Mouse (Mus musculus) thymus, adult 2 months (tissue): ENCODE measurements at regions not wholly inside any gene's neighbourhood (a gene's known extent, or its start where the extent isn't known, plus 50 kb on each side); places are given as distances from the start of the nearest gene placed in this dataset.
"Not testable (repeated sequence)": the region's sequence is repeated elsewhere in the genome, so short reads cannot be mapped to it uniquely, and the experiment has no call there.

ENCODE experiments used
- DNase-seq: peaks from one replicate; pipeline ENCODE4 v3.0.0; 2021
- H3K27ac ChIP-seq: fragments of 200-500 bp; 2 replicates; pipeline ENCODE4 v1.5.1; 2012; ENCODE audit warnings: low read length, control low read depth; ENCODE audit not compliant: control insufficient read depth, insufficient read depth
- H3K27me3 ChIP-seq: fragments of 200-500 bp; 2 replicates; pipeline ENCODE4 v1.6.1; 2012; ENCODE audit warnings: mild to moderate bottlenecking, low read length, moderate library complexity, mixed read lengths; ENCODE audit not compliant: control insufficient read depth, insufficient read depth
- H3K36me3 ChIP-seq: fragments of 200-500 bp; 2 replicates; pipeline ENCODE4 v1.6.1; 2012; ENCODE audit warnings: mild to moderate bottlenecking, low read length, moderate library complexity; ENCODE audit not compliant: control insufficient read depth, insufficient read depth
- H3K4me1 ChIP-seq: fragments of 200-500 bp; replicated peaks from 2 replicates; pipeline ENCODE4 v1.6.1; 2012; ENCODE audit warnings: low read length; ENCODE audit not compliant: control insufficient read depth, insufficient read depth
- H3K4me3 ChIP-seq: fragments of 200-500 bp; 2 replicates; pipeline ENCODE4 v1.5.1; 2012; ENCODE audit warnings: mild to moderate bottlenecking, low read length, control low read depth, moderate library complexity; ENCODE audit not compliant: control insufficient read depth, insufficient read depth
- CTCF ChIP-seq: fragments of 200-500 bp; IDR thresholded peaks from 2 replicates; pipeline ENCODE4 v1.5.1; 2012; ENCODE audit warnings: mild to moderate bottlenecking, control low read depth, low read length, moderate library complexity, borderline replicate concordance; ENCODE audit not compliant: control insufficient read depth, poor library complexity, insufficient read depth; ENCODE audit errors: extremely low read depth
- POLR2A ChIP-seq: fragments of 200-500 bp; IDR thresholded peaks from 2 replicates; pipeline ENCODE4 v1.6.1; 2012; ENCODE audit warnings: mild to moderate bottlenecking, low read length, control low read depth, moderate library complexity; ENCODE audit not compliant: control insufficient read depth, poor library complexity, insufficient read depth; ENCODE audit errors: extremely low read depth
- WGBS: fragments of 180-500 bp; shearing (Covaris S2); methylation state at CpG from one replicate; pipeline ENCODE4 v1.1.7; 2018; 5-methylcytosine and 5-hydroxymethylcytosine counted together

DNA sequence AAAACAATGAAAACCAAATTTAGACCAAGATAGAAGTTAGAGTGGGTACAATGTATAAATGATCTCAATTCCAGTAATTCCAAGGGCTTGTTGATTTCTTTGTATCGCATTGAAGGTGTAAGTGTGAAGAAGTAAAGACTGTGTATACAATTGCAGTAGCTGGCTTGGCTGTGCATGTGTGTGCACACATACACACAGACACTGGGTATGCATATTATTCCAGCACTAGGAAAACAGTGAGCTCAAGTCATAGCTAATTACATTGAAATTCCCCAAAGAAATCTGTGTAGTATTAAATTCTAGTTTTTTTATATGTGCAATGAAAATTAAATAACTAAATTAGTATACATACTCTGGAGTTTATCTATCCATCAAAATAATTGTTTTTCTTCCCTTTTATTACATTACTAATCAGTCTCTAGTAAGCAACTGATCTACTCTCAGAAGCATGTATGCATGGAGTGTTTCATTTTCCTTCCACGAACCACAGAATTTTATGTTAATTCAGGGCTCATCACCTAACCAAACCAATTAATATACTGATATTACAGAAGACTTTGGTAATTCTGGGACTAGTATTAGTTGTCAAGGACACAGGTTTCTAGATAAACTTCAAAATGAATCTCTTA is 56.5 kb downstream of the Gm8797 start:
- H3K27me3 ChIP-seq = no peaks in the 10 kb centered on the region
- no peak overlapping the region for H3K4me3 ChIP-seq
- WGBS = 96% methylated on average over 2 of the region's 2 CpGs
- no peaks in the 10 kb centered on the region for H3K4me1 ChIP-seq
- no peak for TF ChIP-seq POLR2A
- DNase-seq = no peak
- no peaks in the 10 kb centered on the region for H3K36me3 ChIP-seq
- H3K27ac ChIP-seq = no peak overlapping the region

DNA sequence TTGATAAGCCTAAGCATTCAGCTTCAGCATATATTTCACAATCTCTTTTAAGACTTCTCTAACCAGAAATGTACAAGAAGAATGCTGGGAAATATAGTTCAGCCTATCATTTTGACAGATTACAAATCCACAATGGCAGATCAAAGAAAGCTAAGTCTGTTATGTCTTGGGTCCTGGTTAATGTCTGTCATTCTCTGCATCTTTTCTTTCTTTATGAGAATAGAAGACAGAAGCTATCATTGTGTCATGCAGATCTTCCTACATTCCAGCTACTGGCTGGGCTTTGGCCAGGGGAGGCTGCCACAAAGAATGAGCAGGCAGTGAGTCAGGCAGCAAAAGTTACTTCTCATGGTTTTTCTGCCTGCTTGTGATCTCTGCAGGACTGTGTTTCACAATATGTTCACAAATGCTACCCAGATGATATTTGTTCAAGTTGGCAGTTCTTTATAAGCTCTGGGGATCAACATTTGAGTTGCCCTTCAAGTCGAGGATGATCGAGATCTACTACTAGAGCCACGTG is 60.5 kb downstream of the Gm8797 start:
- DNase-seq = no peak
- 93% methylated on average over 3 of the region's 3 CpGs for WGBS
- TF ChIP-seq CTCF = no peak
- no peaks in the 10 kb centered on the region for H3K27me3 ChIP-seq
- H3K4me1 ChIP-seq = no peaks in the 10 kb centered on the region
- no peak overlapping the region for H3K27ac ChIP-seq
- no peaks in the 10 kb centered on the region for H3K36me3 ChIP-seq
- no peak overlapping the region for H3K4me3 ChIP-seq

DNA sequence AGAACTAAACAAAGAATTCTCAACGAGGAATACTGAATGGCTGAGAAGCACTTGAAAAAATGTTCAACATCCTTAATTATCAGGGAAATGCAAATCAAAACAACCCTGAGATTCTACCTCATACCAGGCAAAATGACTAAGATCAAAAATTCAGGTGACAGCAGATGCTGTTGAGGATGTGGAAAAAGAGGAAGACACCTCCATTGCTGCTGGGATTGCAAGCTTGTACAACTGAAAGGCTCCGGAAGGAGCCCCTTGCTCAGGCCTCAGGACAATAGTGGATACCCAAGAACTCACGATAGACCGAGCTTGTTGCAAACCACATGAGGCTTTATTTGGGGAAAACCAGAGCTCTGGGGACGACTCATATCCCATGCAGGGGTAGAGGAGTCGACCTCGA is 69.6 kb downstream of the Gm8797 start:
- H3K4me3 ChIP-seq, H3K36me3 ChIP-seq, H3K4me1 ChIP-seq, DNase-seq, H3K27ac ChIP-seq, H3K27me3 ChIP-seq: not testable (repeated sequence)
- WGBS = 79% methylated on average over 7 of the region's 7 CpGs

DNA sequence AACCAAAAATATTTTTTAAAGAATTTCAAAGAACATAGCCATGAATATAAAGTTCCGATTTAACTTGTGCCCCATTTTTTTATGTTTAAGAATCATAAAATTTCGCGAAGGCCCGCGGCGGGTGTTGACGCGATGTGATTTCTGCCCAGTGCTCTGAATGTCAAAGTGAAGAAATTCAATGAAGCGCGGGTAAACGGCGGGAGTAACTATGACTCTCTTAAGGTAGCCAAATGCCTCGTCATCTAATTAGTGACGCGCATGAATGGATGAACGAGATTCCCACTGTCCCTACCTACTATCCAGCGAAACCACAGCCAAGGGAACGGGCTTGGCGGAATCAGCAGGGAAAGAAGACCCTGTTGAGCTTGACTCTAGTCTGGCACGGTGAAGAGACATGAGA is 109.6 kb downstream of the Gm8797 start:
- DNase-seq = peak; percentile 100
- H3K27ac ChIP-seq, H3K27me3 ChIP-seq, H3K36me3 ChIP-seq, H3K4me1 ChIP-seq, H3K4me3 ChIP-seq: not testable (repeated sequence)
- 32% methylated on average over 20 of the region's 20 CpGs for WGBS

DNA sequence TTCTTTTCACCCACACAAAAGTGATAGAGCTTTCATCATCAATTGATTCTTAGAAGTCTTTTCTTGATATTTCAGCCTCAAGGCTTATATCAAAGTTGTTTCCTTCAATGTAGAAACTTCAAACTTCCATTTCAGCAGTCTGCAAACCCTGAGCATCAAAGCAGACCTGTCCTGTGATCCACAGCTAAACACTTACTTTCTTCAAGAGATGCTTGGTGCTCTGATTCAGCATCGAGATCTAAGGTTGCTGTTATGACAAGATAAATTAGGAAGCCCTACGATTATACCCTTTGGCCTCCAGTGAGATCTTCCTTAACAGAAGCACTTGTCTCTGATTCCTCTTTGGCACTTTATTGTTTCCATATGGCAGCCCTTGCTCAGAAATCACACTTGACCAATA is 119.8 kb downstream of the Gm8797 start:
- Histone ChIP-seq H3K27ac (no peak overlapping the region), H3K4me3 (no peak overlapping the region), H3K27me3 (no peaks in the 10 kb centered on the region), H3K36me3 (no peaks in the 10 kb centered on the region), H3K4me1 (no peaks in the 10 kb centered on the region)
- no peak for DNase-seq
- TF ChIP-seq CTCF (no peak), POLR2A (no peak)
- 80% methylated on average over 2 of the region's 2 CpGs for WGBS

DNA sequence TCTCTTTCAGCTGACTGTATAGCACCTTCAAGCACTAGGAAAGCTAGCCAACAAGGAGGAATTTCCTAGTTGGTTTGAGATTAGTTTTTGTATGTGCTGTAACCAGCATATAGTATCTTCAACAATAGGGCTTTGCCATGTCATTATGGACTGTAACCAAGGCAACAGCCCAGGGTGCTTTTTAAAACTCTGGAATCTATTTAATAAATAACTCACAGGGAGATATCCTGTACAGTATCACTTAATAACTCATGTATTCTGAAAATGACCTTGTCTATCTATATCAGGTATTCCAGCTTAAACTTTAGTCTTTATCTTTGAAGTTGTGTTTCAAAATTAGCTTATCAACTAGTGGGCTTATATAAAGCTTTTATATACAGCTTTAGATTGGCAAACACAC is 128.5 kb downstream of the Gm8797 start:
- Histone ChIP-seq H3K4me1 (no peaks in the 10 kb centered on the region), H3K27me3 (no peaks in the 10 kb centered on the region), H3K27ac (no peak overlapping the region), H3K4me3 (no peak overlapping the region), H3K36me3 (no peaks in the 10 kb centered on the region)
- DNase-seq = no peak
- TF ChIP-seq POLR2A (no peak), CTCF (no peak)

DNA sequence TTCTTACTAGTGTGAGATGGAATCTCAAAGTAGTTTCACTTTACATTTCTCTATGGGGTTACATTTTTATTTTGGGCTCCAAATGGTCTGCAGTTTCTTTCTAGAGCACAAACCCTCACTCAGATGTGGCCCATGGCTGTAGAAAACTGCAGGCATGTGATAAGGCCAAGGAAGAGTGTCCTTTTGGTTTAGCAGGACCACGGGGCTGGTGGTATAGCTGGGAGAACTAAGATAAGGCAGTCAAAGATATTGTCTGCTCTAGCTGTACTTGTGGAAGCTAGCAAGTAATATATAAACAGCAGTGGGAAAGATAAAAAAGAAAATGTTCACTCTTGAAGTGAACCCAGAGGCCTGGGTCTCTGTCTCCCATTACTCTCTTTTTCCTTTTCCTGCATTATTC is 166.9 kb downstream of the Gm8797 start:
- no peaks in the 10 kb centered on the region for H3K4me1 ChIP-seq
- no peak overlapping the region for H3K4me3 ChIP-seq
- H3K36me3 ChIP-seq = no peaks in the 10 kb centered on the region
- H3K27ac ChIP-seq = no peak overlapping the region
- TF ChIP-seq POLR2A = no peak
- TF ChIP-seq CTCF = no peak
- no peak for DNase-seq
- WGBS = 83% methylated on average over 1 of the region's 1 CpGs
- no peaks in the 10 kb centered on the region for H3K27me3 ChIP-seq

DNA sequence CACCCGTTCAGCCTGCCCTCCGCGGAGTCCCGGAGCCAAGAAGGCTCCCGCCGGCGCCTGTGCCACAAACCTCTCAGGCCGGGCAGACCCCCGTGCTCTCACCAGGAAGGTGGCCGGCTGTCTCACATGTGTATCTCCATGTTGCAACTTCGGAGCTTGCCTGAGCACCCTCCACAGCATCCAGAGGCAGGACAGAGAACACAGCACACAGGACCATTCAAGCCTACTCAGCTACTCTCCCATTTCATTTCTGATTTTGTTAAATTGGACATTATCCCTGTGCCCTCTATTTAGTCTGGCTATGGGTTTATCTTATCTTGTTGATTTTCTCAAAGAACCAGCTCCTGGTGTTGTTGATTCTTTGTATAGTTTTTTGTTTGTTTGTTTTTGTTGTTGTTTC is 199.6 kb downstream of the Gm8797 start:
- not testable (repeated sequence) for H3K27ac ChIP-seq, H3K4me3 ChIP-seq, H3K4me1 ChIP-seq, H3K27me3 ChIP-seq, DNase-seq, H3K36me3 ChIP-seq
- WGBS = 93% methylated on average over 11 of the region's 11 CpGs

DNA sequence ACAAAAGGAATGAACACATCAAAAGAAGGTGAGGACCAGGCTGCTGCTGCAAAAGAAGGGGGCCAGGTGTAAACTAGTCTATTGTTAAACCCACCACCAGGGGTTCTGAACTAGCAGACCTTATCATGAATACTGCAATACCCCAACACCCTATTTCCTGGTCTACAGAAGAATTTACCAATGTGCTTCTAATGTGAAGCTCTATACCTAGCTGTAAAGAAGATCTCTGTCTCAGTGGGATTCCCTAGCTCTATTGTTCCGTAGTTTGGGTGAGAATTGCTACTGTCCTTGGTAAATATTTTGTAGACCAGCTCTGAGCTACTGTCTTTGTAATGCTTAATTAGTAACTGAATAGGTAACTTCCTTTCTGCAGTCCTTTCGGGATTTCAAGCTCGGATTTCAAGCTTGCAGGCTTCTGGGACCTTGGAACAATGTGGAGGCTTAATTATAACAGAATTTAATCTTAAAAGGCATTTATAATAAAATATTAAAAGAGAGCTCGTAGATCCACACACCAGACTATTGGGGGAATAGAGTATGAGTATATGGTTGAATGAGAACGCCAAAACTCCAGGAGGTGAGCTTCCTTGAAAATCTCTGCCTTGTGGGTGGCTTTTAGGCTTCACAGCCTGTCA is 238.5 kb downstream of the Gm8797 start:
- H3K4me1 ChIP-seq, H3K27ac ChIP-seq, H3K36me3 ChIP-seq, H3K4me3 ChIP-seq, H3K27me3 ChIP-seq, DNase-seq: not testable (repeated sequence)
- 81% methylated on average over 5 of the region's 5 CpGs for WGBS
